Comparison of ENCODE assay signal across 38 mouse cellular contexts in genomic region chr4:63663279-63663678, GRCm38 (mm10). TPM values are rescaled to one million over a fixed set of nuclear protein-coding genes. Genes with fewer than 3 reads are reported as not detected.
DNase-seq lines count a peak whose midpoint lies in the region; ATAC-seq and TF ChIP-seq lines count a peak whose summit lies in the region.
"Had no signal": no experiment of that assay in that cellular context is flagged by ENCODE, and none has a peak within 500 bp of the region (broad histone marks: within the 10 kb centered on the region; RNA-seq: fewer than 3 reads in every experiment).

TSS of gene Gm11214 (minus strand) at chr4:63663379.

- H3K4me1 ChIP-seq in forebrain, postnatal 0 days (ENCODE audit: insufficient read depth), result no peaks in the 10 kb centered on the region
- H3K4me1 ChIP-seq in forebrain, embryonic 10.5 days, result peaks cover 27% of the 10 kb centered on the region
- H3K4me1 ChIP-seq in midbrain, embryonic 10.5 days, result peaks cover 6% of the 10 kb centered on the region; the same call in 1 of the 2 replicates
- no peaks in the 10 kb centered on the region for H3K4me1 ChIP-seq in midbrain, embryonic 16.5 days (ENCODE audit: control insufficient read depth, insufficient read depth, low read length)
- H3K4me1 ChIP-seq: forebrain, embryonic 12.5 days; heart, embryonic 13.5 days; limb, embryonic 10.5 days; limb, embryonic 15.5 days; liver, embryonic 13.5 days had no signal

- no peak for ATAC-seq in forebrain, postnatal 0 days
- no peak for ATAC-seq in midbrain, embryonic 16.5 days
- ATAC-seq: CD4-positive, CD25-positive, alpha-beta regulatory T cell, adult 4 months; intestine, embryonic 16.5 days had no signal

- no peak for TF ChIP-seq CTCF in forebrain, postnatal 0 days (IDR thresholded peaks at IDR 0.05; ENCODE audit: low read depth)
- TF ChIP-seq CTCF in brain, embryonic 14.5 days (IDR thresholded peaks at IDR 0.05; ENCODE audit: borderline replicate concordance, extremely low read depth, insufficient read depth, insufficient read length), result no peak

- no peak within 1 kb of the TSS for H3K4me2 ChIP-seq in forebrain, postnatal 0 days (ENCODE audit: low read depth)
- no peak within 1 kb of the TSS for H3K4me2 ChIP-seq in midbrain, embryonic 16.5 days (ENCODE audit: low read length)
- H3K4me2 ChIP-seq: forebrain, embryonic 12.5 days; heart, embryonic 13.5 days; limb, embryonic 15.5 days; liver, embryonic 13.5 days had no signal

- no peak within 1 kb of the TSS for H3K9ac ChIP-seq in forebrain, postnatal 0 days
- no peak within 1 kb of the TSS for H3K9ac ChIP-seq in midbrain, embryonic 16.5 days (ENCODE audit: low read depth, low read length)
- H3K9ac ChIP-seq: forebrain, embryonic 12.5 days; heart, embryonic 13.5 days; limb, embryonic 15.5 days; liver, embryonic 13.5 days had no signal

- H3K36me3 ChIP-seq in forebrain, postnatal 0 days (ENCODE audit: insufficient read depth), result no peaks in the 10 kb centered on the region
- no peaks in the 10 kb centered on the region for H3K36me3 ChIP-seq in forebrain, embryonic 10.5 days (replicated peaks)
- H3K36me3 ChIP-seq in midbrain, embryonic 10.5 days, result no peaks in the 10 kb centered on the region
- no peaks in the 10 kb centered on the region for H3K36me3 ChIP-seq in midbrain, embryonic 16.5 days (ENCODE audit: control insufficient read depth, insufficient read depth, low read length)
- H3K36me3 ChIP-seq: forebrain, embryonic 12.5 days; heart, embryonic 13.5 days; limb, embryonic 10.5 days; limb, embryonic 15.5 days; liver, embryonic 13.5 days had no signal

- no peak for TF ChIP-seq POLR2A in brain, embryonic 14.5 days (IDR thresholded peaks at IDR 0.05; ENCODE audit: borderline replicate concordance, extremely low read depth, insufficient read depth, insufficient read length, poor library complexity, severe bottlenecking)

- DNase-seq in forebrain, postnatal 0 days, result peak; percentile 29
- DNase-seq in forebrain, embryonic 10.5 days (ENCODE audit: extremely low spot score, low spot score), result no peak
- peak; percentile 16 for DNase-seq in midbrain, embryonic 10.5 days (ENCODE audit: low spot score)
- peak; percentile 33 for DNase-seq in brain, embryonic 14.5 days (ENCODE audit: low read depth)
- peak; percentile 10 for DNase-seq in forelimb bud, embryonic 11.5 days (ENCODE audit: low read depth, low spot score)
- DNase-seq in thymus, postnatal 25 days, result no peak
- DNase-seq: adrenal gland, postnatal 25 days; cerebellum, adult 18-20 months; cerebellum, postnatal 10 days; gastrocnemius, adult 2 months; gastrocnemius, postnatal 36 days; heart, postnatal 10 days; kidney, adult 9 months; kidney, postnatal 10 days; layer of hippocampus, postnatal 36 days; liver, embryonic 13.5 days; lung, adult 18-20 months; lung, postnatal 10 days; right cerebral cortex, adult 18-20 months; thymus, adult 2 months; thymus, postnatal 4 days had no signal

- no peak within 1 kb of the TSS for H3K27ac ChIP-seq in forebrain, postnatal 0 days (ENCODE audit: low read depth, low read length)
- no peak within 1 kb of the TSS for H3K27ac ChIP-seq in forebrain, embryonic 10.5 days
- H3K27ac ChIP-seq in midbrain, embryonic 10.5 days (replicated peaks), result no peak within 1 kb of the TSS
- no peak within 1 kb of the TSS for H3K27ac ChIP-seq in midbrain, embryonic 16.5 days (ENCODE audit: low read length)
- H3K27ac ChIP-seq: forebrain, embryonic 12.5 days; gastrocnemius, adult 2 months; heart, embryonic 13.5 days; limb, embryonic 10.5 days; limb, embryonic 15.5 days; liver, embryonic 13.5 days; stomach, postnatal 0 days had no signal

- H3K27me3 ChIP-seq in forebrain, postnatal 0 days (ENCODE audit: insufficient read depth, low read length), result no peaks in the 10 kb centered on the region
- peaks cover 21% of the 10 kb centered on the region for H3K27me3 ChIP-seq in forebrain, embryonic 10.5 days (ENCODE audit: poor library complexity, severe bottlenecking)
- H3K27me3 ChIP-seq in midbrain, embryonic 10.5 days (ENCODE audit: low read depth, poor library complexity, severe bottlenecking), result peaks cover 4% of the 10 kb centered on the region; the same call in 1 of the 2 replicates
- no peaks in the 10 kb centered on the region for H3K27me3 ChIP-seq in midbrain, embryonic 16.5 days (ENCODE audit: control insufficient read depth, insufficient read depth, low read depth, low read length)
- H3K27me3 ChIP-seq: forebrain, embryonic 12.5 days; heart, embryonic 13.5 days; limb, embryonic 15.5 days; liver, embryonic 13.5 days had no signal

- H3K4me3 ChIP-seq in forebrain, postnatal 0 days (ENCODE audit: low read depth, low read length), result no peak within 1 kb of the TSS
- H3K4me3 ChIP-seq in forebrain, embryonic 10.5 days, result no peak within 1 kb of the TSS
- H3K4me3 ChIP-seq in midbrain, embryonic 10.5 days, result no peak within 1 kb of the TSS
- H3K4me3 ChIP-seq in midbrain, embryonic 16.5 days (ENCODE audit: low read depth, low read length), result no peak within 1 kb of the TSS
- H3K4me3 ChIP-seq: erythroblast, embryonic 14.5 days; forebrain, embryonic 12.5 days; gastrocnemius, adult 2 months; heart, embryonic 13.5 days; limb, embryonic 10.5 days; limb, embryonic 15.5 days; liver, embryonic 13.5 days had no signal

- 93% methylated on average over 6 of the region's 6 CpGs for WGBS in forebrain, postnatal 0 days
- 92% methylated on average over 6 of the region's 6 CpGs for WGBS in forebrain, embryonic 10.5 days
- WGBS in midbrain, embryonic 10.5 days, result 85% methylated on average over 6 of the region's 6 CpGs
- 93% methylated on average over 6 of the region's 6 CpGs for WGBS in midbrain, embryonic 16.5 days

- H3K9me3 ChIP-seq in forebrain, postnatal 0 days (ENCODE audit: low read length), result no peaks in the 10 kb centered on the region
- H3K9me3 ChIP-seq in forebrain, embryonic 10.5 days, result no peaks in the 10 kb centered on the region
- H3K9me3 ChIP-seq in midbrain, embryonic 10.5 days (replicated peaks), result no peaks in the 10 kb centered on the region
- 0 out of 2 replicates have a peak, but pooled peaks cover 2% of the 10 kb centered on the region for H3K9me3 ChIP-seq in midbrain, embryonic 16.5 days (replicated peaks; ENCODE audit: control insufficient read depth, low read length, poor library complexity, severe bottlenecking)
- H3K9me3 ChIP-seq: forebrain, embryonic 12.5 days; heart, embryonic 13.5 days; limb, embryonic 10.5 days; limb, embryonic 15.5 days; liver, embryonic 13.5 days had no signal

RNA-seq across cellular contexts. Expression of gene Gm11214, which starts in this region (rescaled TPM):
- not detected in 2 replicates for total RNA-seq in forebrain, postnatal 0 days (2014; rRNA removed)
- polyA plus RNA-seq in forebrain, postnatal 0 days (2015; fragmentation: Nextera tagmentation; extraction: Ambion mirVana), result not detected in 2 replicates
- polyA plus RNA-seq in forebrain, embryonic 10.5 days (2016; fragmentation: Nextera tagmentation; extraction: Ambion mirVana), result not detected in 2 replicates
- not detected in 2 replicates for polyA plus RNA-seq in midbrain, embryonic 10.5 days (2016; fragmentation: Nextera tagmentation; extraction: Ambion mirVana)
- not detected in 2 replicates for polyA plus RNA-seq in midbrain, embryonic 16.5 days (2015; fragmentation: Nextera tagmentation; extraction: Ambion mirVana)
- polyA plus RNA-seq in brain, embryonic 14.5 days (2012; rRNA removed), result not detected in 2 replicates
- total RNA-seq: adrenal gland, adult 18-20 months; adrenal gland, postnatal 25 days; common myeloid progenitor, adult 5-6 weeks; gastrocnemius, adult 2 months; gastrocnemius, postnatal 36 days; heart, adult 8-10 months; heart, postnatal 10 days; hematopoietic stem cell, adult 5-6 weeks; layer of hippocampus, postnatal 36 days; left cerebral cortex, postnatal 10 days had no signal
- polyA plus RNA-seq: embryonic facial prominence, embryonic 14.5 days; erythroblast, embryonic 14.5 days; forebrain, embryonic 12.5 days; heart, embryonic 13.5 days; intestine, embryonic 16.5 days; large intestine, adult 2 months; limb, embryonic 10.5 days; limb, embryonic 15.5 days; liver, embryonic 13.5 days; spleen, adult 2 months; stomach, postnatal 0 days; thymus, adult 2 months had no signal

Comparison
In these comparisons a context has a peak if more than half of its experiments do, and no peak if none do; other contexts are left out.
1. Peak in DNase-seq in forebrain, postnatal 0 days; RNA of the gene not detected or under 1 TPM.
2. Peak in DNase-seq in midbrain, embryonic 10.5 days; RNA of the gene not detected or under 1 TPM.
3. Peak in DNase-seq in brain, embryonic 14.5 days; RNA of the gene not detected or under 1 TPM.